Mouse (Mus musculus): ENCODE data around the gene Ssbp2. TPM values are rescaled to one million over a fixed set of nuclear protein-coding genes. Genes with fewer than 3 reads are reported as not detected.

Gene Ssbp2
- total and polyA plus RNA-seq, 3 experiments, result 24.7 to 98.3 (median 40.8) TPM

GRCm38 (mm10) chr13:91431392-91432355 lies 28.4 kb upstream of the Ssbp2 start:
- TF ChIP-seq GATA2 (IDR thresholded peaks at IDR 0.05; ENCODE audit: borderline replicate concordance, low read depth, low read length), result no peak
- no peak for TF ChIP-seq GATA1 (IDR thresholded peaks at IDR 0.05; ENCODE audit: borderline replicate concordance, low read length)
- TF ChIP-seq POLR2AphosphoS5 (IDR thresholded peaks at IDR 0.05; ENCODE audit: insufficient replicate concordance, low read depth, low read length), result no peak
- no peak for TF ChIP-seq TAL1 (conservative IDR thresholded peaks at IDR 0.05; ENCODE audit: low read depth, low read length)
- TF ChIP-seq CTCF (IDR thresholded peaks at IDR 0.05; ENCODE audit: low read depth, low read length), result no peak
- DNase-seq (ENCODE audit: low spot score) (no peak), ATAC-seq (ENCODE audit: extremely low read depth, insufficient number of reproducible peaks, low FRiP score, poor library complexity, severe bottlenecking) (no peak)
- no peaks in the 10 kb centered on the region for H3K36me3 ChIP-seq (replicated peaks)
- H3K9me3 ChIP-seq (replicated peaks), result no peaks in the 10 kb centered on the region
- 0 out of 2 replicates have a peak, but pooled peaks cover 6% of the 10 kb centered on the region for H3K27me3 ChIP-seq (ENCODE audit: insufficient read depth, low read length)
- H3K4me3 ChIP-seq (ENCODE audit: low read depth, low read length), result no peak overlapping the region
- H3K4me1 ChIP-seq (ENCODE audit: insufficient read depth, low read depth, low read length), result peaks cover 19% of the 10 kb centered on the region

DNA sequence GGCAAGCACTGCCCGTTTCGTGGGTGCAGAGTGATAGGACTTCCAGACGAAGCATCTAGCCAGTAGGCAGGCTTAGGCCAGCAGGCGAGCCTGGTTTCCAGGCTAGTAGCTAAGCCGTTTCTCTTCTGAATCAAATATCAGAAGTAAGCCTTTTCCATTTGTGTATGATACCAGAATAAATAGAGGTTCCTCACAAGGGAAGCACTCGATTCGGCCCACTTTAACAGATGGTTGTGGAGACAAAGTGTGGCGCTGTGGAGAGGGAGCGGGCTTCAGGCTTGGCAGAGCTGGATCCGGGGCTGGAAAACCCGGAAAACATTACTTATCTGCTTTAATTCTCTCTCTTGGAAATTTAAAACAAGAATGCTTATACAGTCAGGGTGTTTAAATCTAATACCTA lies 27.1 kb upstream of the Ssbp2 start:
- TF ChIP-seq CTCF (IDR thresholded peaks at IDR 0.05; ENCODE audit: low read depth, low read length), result no peak
- no peak for TF ChIP-seq POLR2AphosphoS5 (IDR thresholded peaks at IDR 0.05; ENCODE audit: insufficient replicate concordance, low read depth, low read length)
- no peak for TF ChIP-seq GATA2 (IDR thresholded peaks at IDR 0.05; ENCODE audit: borderline replicate concordance, low read depth, low read length)
- TF ChIP-seq TAL1 (conservative IDR thresholded peaks at IDR 0.05; ENCODE audit: low read depth, low read length), result no peak
- TF ChIP-seq GATA1 (IDR thresholded peaks at IDR 0.05; ENCODE audit: borderline replicate concordance, low read length), result no peak
- ATAC-seq (ENCODE audit: extremely low read depth, insufficient number of reproducible peaks, low FRiP score, poor library complexity, severe bottlenecking), result no peak

DNA sequence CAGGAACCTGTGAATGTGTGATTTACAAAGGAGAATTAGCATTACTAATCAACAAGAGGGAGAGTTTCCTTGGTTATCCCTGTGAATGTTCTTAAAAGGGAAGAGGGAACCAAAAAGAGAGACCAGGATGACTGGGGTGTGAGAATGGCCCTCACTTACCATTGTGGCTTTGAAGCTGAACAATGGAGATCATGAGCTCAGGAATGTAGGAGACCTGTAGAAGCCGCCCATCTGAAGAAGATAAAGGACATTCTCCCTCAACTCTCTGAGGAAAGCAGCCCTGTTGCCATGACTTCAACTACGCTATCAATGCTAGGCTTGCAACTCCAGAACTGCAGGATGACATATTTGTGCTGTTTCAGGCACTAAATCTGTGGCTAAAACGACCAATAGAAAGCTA lies 22.2 kb upstream of the Ssbp2 start:
- Histone ChIP-seq H3K36me3 (replicated peaks) (no peaks in the 10 kb centered on the region), H3K4me1 (ENCODE audit: insufficient read depth, low read depth, low read length) (peaks cover 5% of the 10 kb centered on the region; the same call in 1 of the 2 replicates), H3K4me3 (ENCODE audit: low read depth, low read length) (no peak overlapping the region), H3K27me3 (ENCODE audit: insufficient read depth, low read length) (peaks cover 5% of the 10 kb centered on the region; the same call in 1 of the 2 replicates), H3K9me3 (replicated peaks) (no peaks in the 10 kb centered on the region)
- no peak for TF ChIP-seq POLR2AphosphoS5 (IDR thresholded peaks at IDR 0.05; ENCODE audit: insufficient replicate concordance, low read depth, low read length)
- no peak for TF ChIP-seq GATA2 (IDR thresholded peaks at IDR 0.05; ENCODE audit: borderline replicate concordance, low read depth, low read length)
- TF ChIP-seq TAL1 (conservative IDR thresholded peaks at IDR 0.05; ENCODE audit: low read depth, low read length), result no peak
- no peak for TF ChIP-seq CTCF (IDR thresholded peaks at IDR 0.05; ENCODE audit: low read depth, low read length)
- no peak for TF ChIP-seq GATA1 (IDR thresholded peaks at IDR 0.05; ENCODE audit: borderline replicate concordance, low read length)
- DNase-seq (ENCODE audit: low spot score) (no peak), ATAC-seq (ENCODE audit: extremely low read depth, insufficient number of reproducible peaks, low FRiP score, poor library complexity, severe bottlenecking) (no peak)

More for the DNA sequence above, 27.1 kb upstream of the Ssbp2 start:
- H3K4me3 ChIP-seq (ENCODE audit: low read depth, low read length), result no peak overlapping the region
- no peaks in the 10 kb centered on the region for H3K36me3 ChIP-seq (replicated peaks)
- no peak for DNase-seq (ENCODE audit: low spot score)
- H3K27me3 ChIP-seq (ENCODE audit: insufficient read depth, low read length), result 0 out of 2 replicates have a peak, but pooled peaks cover 6% of the 10 kb centered on the region
- H3K9me3 ChIP-seq (replicated peaks), result no peaks in the 10 kb centered on the region
- H3K4me1 ChIP-seq (ENCODE audit: insufficient read depth, low read depth, low read length), result peaks cover 11% of the 10 kb centered on the region

GRCm38 (mm10) chr13:91441476-91441875 lies 18.6 kb upstream of the Ssbp2 start:
- ATAC-seq (ENCODE audit: extremely low read depth, insufficient number of reproducible peaks, low FRiP score, poor library complexity, severe bottlenecking), result no peak
- TF ChIP-seq TAL1 (conservative IDR thresholded peaks at IDR 0.05; ENCODE audit: low read depth, low read length) (no peak), GATA2 (IDR thresholded peaks at IDR 0.05; ENCODE audit: borderline replicate concordance, low read depth, low read length) (no peak), CTCF (IDR thresholded peaks at IDR 0.05; ENCODE audit: low read depth, low read length) (no peak), GATA1 (IDR thresholded peaks at IDR 0.05; ENCODE audit: borderline replicate concordance, low read length) (no peak), POLR2AphosphoS5 (IDR thresholded peaks at IDR 0.05; ENCODE audit: insufficient replicate concordance, low read depth, low read length) (no peak)
- no peak for DNase-seq (ENCODE audit: low spot score)
- Histone ChIP-seq H3K36me3 (replicated peaks) (no peaks in the 10 kb centered on the region), H3K4me3 (ENCODE audit: low read depth, low read length) (no peak overlapping the region), H3K9me3 (replicated peaks) (no peaks in the 10 kb centered on the region), H3K27me3 (ENCODE audit: insufficient read depth, low read length) (peaks cover 3% of the 10 kb centered on the region; the same call in 1 of the 2 replicates), H3K4me1 (ENCODE audit: insufficient read depth, low read depth, low read length) (peaks cover 2% of the 10 kb centered on the region; the same call in 1 of the 2 replicates)

- Histone ChIP-seq H3K9me3 (replicated peaks) (no peaks in the 10 kb centered on the region), H3K4me3 (ENCODE audit: low read depth, low read length) (no peak overlapping the region), H3K4me1 (ENCODE audit: insufficient read depth, low read depth, low read length) (peaks cover 11% of the 10 kb centered on the region), H3K27me3 (ENCODE audit: insufficient read depth, low read length) (0 out of 2 replicates have a peak, but pooled peaks cover 4% of the 10 kb centered on the region), H3K36me3 (replicated peaks) (no peaks in the 10 kb centered on the region)
- TF ChIP-seq CTCF (IDR thresholded peaks at IDR 0.05; ENCODE audit: low read depth, low read length) (no peak), GATA2 (IDR thresholded peaks at IDR 0.05; ENCODE audit: borderline replicate concordance, low read depth, low read length) (no peak), GATA1 (IDR thresholded peaks at IDR 0.05; ENCODE audit: borderline replicate concordance, low read length) (no peak), TAL1 (conservative IDR thresholded peaks at IDR 0.05; ENCODE audit: low read depth, low read length) (no peak), POLR2AphosphoS5 (IDR thresholded peaks at IDR 0.05; ENCODE audit: insufficient replicate concordance, low read depth, low read length) (no peak)
- DNase-seq (ENCODE audit: low spot score) (no peak), ATAC-seq (ENCODE audit: extremely low read depth, insufficient number of reproducible peaks, low FRiP score, poor library complexity, severe bottlenecking) (no peak)
These were observed 13.4 kb upstream of the Ssbp2 start for GRCm38 (mm10) chr13:91446728-91447127.

GRCm38 (mm10) chr13:91448936-91449335 lies 11.1 kb upstream of the Ssbp2 start:
- 0 out of 2 replicates have a peak, but pooled peaks cover 4% of the 10 kb centered on the region for H3K27me3 ChIP-seq (ENCODE audit: insufficient read depth, low read length)
- ATAC-seq (ENCODE audit: extremely low read depth, insufficient number of reproducible peaks, low FRiP score, poor library complexity, severe bottlenecking) (no peak), DNase-seq (ENCODE audit: low spot score) (no peak)
- no peaks in the 10 kb centered on the region for H3K9me3 ChIP-seq (replicated peaks)
- TF ChIP-seq CTCF (IDR thresholded peaks at IDR 0.05; ENCODE audit: low read depth, low read length), result no peak
- no peak for TF ChIP-seq POLR2AphosphoS5 (IDR thresholded peaks at IDR 0.05; ENCODE audit: insufficient replicate concordance, low read depth, low read length)
- TF ChIP-seq GATA2 (IDR thresholded peaks at IDR 0.05; ENCODE audit: borderline replicate concordance, low read depth, low read length), result no peak
- no peak for TF ChIP-seq TAL1 (conservative IDR thresholded peaks at IDR 0.05; ENCODE audit: low read depth, low read length)
- TF ChIP-seq GATA1 (IDR thresholded peaks at IDR 0.05; ENCODE audit: borderline replicate concordance, low read length), result no peak
- H3K36me3 ChIP-seq (replicated peaks), result no peaks in the 10 kb centered on the region
- H3K4me3 ChIP-seq (ENCODE audit: low read depth, low read length), result no peak overlapping the region
- peaks cover 27% of the 10 kb centered on the region for H3K4me1 ChIP-seq (ENCODE audit: insufficient read depth, low read depth, low read length)

Measured in G1E (cell line).